Mouse (Mus musculus) olfactory bulb, adult 2 months (tissue): ENCODE measurements around the gene Nfib.

ENCODE experiments used
- CTCF ChIP-seq: fragments of 200-500 bp; IDR thresholded peaks from 2 replicates; pipeline ENCODE4 v1.5.1; 2012; ENCODE audit warnings: low read depth, mild to moderate bottlenecking, low read length, moderate library complexity; ENCODE audit not compliant: insufficient read depth
- POLR2A ChIP-seq: fragments of 200-500 bp; IDR thresholded peaks from 2 replicates; pipeline ENCODE4 v1.6.1; 2012; ENCODE audit warnings: mild to moderate bottlenecking, low read depth, low read length, moderate library complexity; ENCODE audit not compliant: insufficient read depth

DNA sequence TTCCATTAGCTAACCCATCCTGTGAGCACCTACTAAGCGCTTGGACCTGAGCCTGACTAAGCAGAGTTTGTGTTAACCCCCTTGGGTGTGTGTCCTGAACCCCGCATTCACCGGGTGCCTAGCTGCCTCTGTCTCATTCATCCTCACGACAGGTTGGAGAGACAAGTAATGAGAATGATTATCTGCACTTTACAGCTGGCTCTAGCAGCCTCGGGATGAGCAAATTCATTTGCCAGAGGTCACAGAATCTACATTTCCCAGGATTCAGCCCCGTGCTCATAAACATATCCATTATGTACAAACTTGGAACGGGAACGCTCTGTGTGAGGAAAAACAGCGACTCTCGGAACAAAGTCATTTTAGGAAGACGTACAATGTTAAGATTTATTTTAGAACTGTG, 6.0 kb downstream of the Nfib start:
- TF ChIP-seq CTCF, result no peak
- TF ChIP-seq POLR2A, result no peak
